32 mouse cellular contexts compared by ENCODE assay signal in genomic region chr1:160387446-160387845, GRCm38 (mm10).
"Had no signal": no experiment of that assay in that cellular context is flagged by ENCODE, and none has a peak within 500 bp of the region (broad histone marks: within the 10 kb centered on the region; RNA-seq: fewer than 3 reads in every experiment).

No protein-coding gene starts in this region.

- H3K36me3 ChIP-seq: limb, embryonic 10.5 days; limb, embryonic 12.5 days; limb, embryonic 13.5 days; limb, embryonic 15.5 days; liver, embryonic 12.5 days; liver, embryonic 13.5 days; liver, embryonic 15.5 days; lung, embryonic 15.5 days; midbrain, embryonic 10.5 days; midbrain, embryonic 12.5 days; midbrain, embryonic 13.5 days; midbrain, embryonic 15.5 days; neural tube, embryonic 12.5 days had no signal

- DNase-seq: left cerebral cortex, postnatal 4 days; liver; liver, embryonic 13.5 days; liver, postnatal 0 days; lung, adult 18-20 months; lung, adult 2 months; lung, embryonic 14.5 days; lung, postnatal 10 days; lung, postnatal 14 days; lung, postnatal 36 days; lung, postnatal 4 days; midbrain, embryonic 14.5 days had no signal

- H3K9ac ChIP-seq: limb, embryonic 12.5 days; limb, embryonic 13.5 days; limb, embryonic 15.5 days; liver, embryonic 12.5 days; liver, embryonic 13.5 days; liver, embryonic 14.5 days; liver, embryonic 15.5 days; liver, postnatal 0 days; lung, embryonic 14.5 days; lung, embryonic 15.5 days; midbrain, embryonic 12.5 days; midbrain, embryonic 13.5 days; midbrain, embryonic 15.5 days; neural tube, embryonic 12.5 days had no signal

- H3K4me2 ChIP-seq: limb, embryonic 12.5 days; limb, embryonic 13.5 days; limb, embryonic 15.5 days; liver, embryonic 11.5 days; liver, embryonic 12.5 days; liver, embryonic 13.5 days; liver, embryonic 15.5 days; lung, embryonic 14.5 days; lung, embryonic 15.5 days; midbrain, embryonic 11.5 days; midbrain, embryonic 12.5 days; midbrain, embryonic 13.5 days; midbrain, embryonic 15.5 days; neural tube, embryonic 12.5 days had no signal

- H3K4me1 ChIP-seq: limb, embryonic 10.5 days; limb, embryonic 12.5 days; limb, embryonic 13.5 days; limb, embryonic 15.5 days; liver, embryonic 12.5 days; liver, embryonic 13.5 days; liver, embryonic 15.5 days; lung, embryonic 15.5 days; megakaryocyte, embryonic 14.5 days; midbrain, embryonic 10.5 days; midbrain, embryonic 12.5 days; midbrain, embryonic 13.5 days; midbrain, embryonic 15.5 days; neural tube, embryonic 12.5 days had no signal

- ATAC-seq: liver, embryonic 12.5 days; liver, postnatal 0 days; lung, postnatal 0 days; midbrain, embryonic 13.5 days; midbrain, embryonic 15.5 days; midbrain, embryonic 16.5 days had no signal

- H3K4me3 ChIP-seq: limb, embryonic 10.5 days; limb, embryonic 12.5 days; limb, embryonic 13.5 days; limb, embryonic 15.5 days; liver, embryonic 12.5 days; liver, embryonic 13.5 days; liver, embryonic 15.5 days; lung, embryonic 15.5 days; megakaryocyte, embryonic 14.5 days; midbrain, embryonic 10.5 days; midbrain, embryonic 12.5 days; midbrain, embryonic 13.5 days; midbrain, embryonic 15.5 days; myocyte; neural tube, embryonic 12.5 days had no signal

- H3K9me3 ChIP-seq: limb, embryonic 10.5 days; limb, embryonic 12.5 days; limb, embryonic 13.5 days; limb, embryonic 15.5 days; liver, embryonic 12.5 days; liver, embryonic 13.5 days; liver, embryonic 15.5 days; lung, embryonic 15.5 days; megakaryocyte, embryonic 14.5 days; midbrain, embryonic 10.5 days; midbrain, embryonic 12.5 days; midbrain, embryonic 13.5 days; midbrain, embryonic 15.5 days; neural tube, embryonic 12.5 days had no signal

- H3K27me3 ChIP-seq: limb, embryonic 12.5 days; limb, embryonic 13.5 days; limb, embryonic 15.5 days; liver, embryonic 12.5 days; liver, embryonic 13.5 days; liver, embryonic 15.5 days; lung, embryonic 15.5 days; megakaryocyte, embryonic 14.5 days; midbrain, embryonic 12.5 days; midbrain, embryonic 13.5 days; midbrain, embryonic 15.5 days; neural tube, embryonic 12.5 days had no signal

- H3K27ac ChIP-seq: limb, embryonic 10.5 days; limb, embryonic 12.5 days; limb, embryonic 13.5 days; limb, embryonic 15.5 days; liver, embryonic 12.5 days; liver, embryonic 13.5 days; liver, embryonic 14.5 days; liver, embryonic 15.5 days; lung, embryonic 15.5 days; macrophage; midbrain, embryonic 10.5 days; midbrain, embryonic 12.5 days; midbrain, embryonic 13.5 days; midbrain, embryonic 15.5 days; neural tube, embryonic 12.5 days had no signal
